Comparison of ENCODE assay signal across 15 mouse cellular contexts in genomic region chr10:117860361-117860760, GRCm38 (mm10). TPM values are rescaled to one million over a fixed set of nuclear protein-coding genes. Genes with fewer than 3 reads are reported as not detected.
DNase-seq lines count a peak whose midpoint lies in the region; ATAC-seq and TF ChIP-seq lines count a peak whose summit lies in the region.
"Had no signal": no experiment of that assay in that cellular context is flagged by ENCODE, and none has a peak within 500 bp of the region (broad histone marks: within the 10 kb centered on the region; RNA-seq: fewer than 3 reads in every experiment).

No protein-coding gene starts in this region.

- H3K4me3 ChIP-seq in lung, embryonic 14.5 days (ENCODE audit: low read depth, low read length): no peak overlapping the region
- no peak overlapping the region for H3K4me3 ChIP-seq in lung, embryonic 16.5 days (ENCODE audit: low read length)
- H3K4me3 ChIP-seq: forebrain, embryonic 10.5 days; midbrain, embryonic 13.5 days had no signal

- no peaks in the 10 kb centered on the region for H3K27me3 ChIP-seq in lung, embryonic 14.5 days (ENCODE audit: insufficient read depth, low read length)
- H3K27me3 ChIP-seq in lung, embryonic 16.5 days (ENCODE audit: control insufficient read depth, insufficient read depth, low read depth, low read length): no peaks in the 10 kb centered on the region
- H3K27me3 ChIP-seq: midbrain, embryonic 13.5 days had no signal

- no peaks in the 10 kb centered on the region for H3K4me1 ChIP-seq in lung, embryonic 14.5 days (ENCODE audit: insufficient read depth)
- H3K4me1 ChIP-seq in lung, embryonic 16.5 days (replicated peaks; ENCODE audit: control insufficient read depth, insufficient read depth, low read length): peaks cover 9% of the 10 kb centered on the region
- H3K4me1 ChIP-seq: midbrain, embryonic 13.5 days had no signal

- H3K27ac ChIP-seq in lung, embryonic 14.5 days (ENCODE audit: low read depth): peak overlapping the region; percentile 80
- H3K27ac ChIP-seq in lung, embryonic 16.5 days (ENCODE audit: low read length): peak overlapping the region; percentile 73
- H3K27ac ChIP-seq: forebrain, embryonic 10.5 days; hindbrain, postnatal 0 days; midbrain, embryonic 13.5 days had no signal

- 62% methylated on average over 7 of the region's 7 CpGs for WGBS in lung, embryonic 14.5 days
- WGBS in lung, embryonic 16.5 days: 59% methylated on average over 7 of the region's 7 CpGs

- ATAC-seq in lung, embryonic 14.5 days (ENCODE audit: insufficient read depth): no peak
- 0 out of 2 replicates have a peak, but pooled peaks have one; percentile 14 for ATAC-seq in erythroid progenitor cell, adult 5-6 weeks (replicated peaks; ENCODE audit: low FRiP score, poor library complexity, severe bottlenecking)
- ATAC-seq in lung, embryonic 16.5 days (ENCODE audit: low read depth): peak; percentile 26
- ATAC-seq in megakaryocyte-erythroid progenitor cell, adult 5-6 weeks (replicated peaks; ENCODE audit: low FRiP score, low TSS enrichment, poor library complexity, severe bottlenecking): peak; percentile 20; the same call in 1 of the 2 replicates
- ATAC-seq: hindbrain, postnatal 0 days; midbrain, embryonic 13.5 days had no signal

- DNase-seq in lung, embryonic 14.5 days: peak; percentile 39
- DNase-seq in lung, postnatal 25 days (ENCODE audit: low spot score): no peak
- no peak for DNase-seq in cerebellum, adult 18-20 months
- DNase-seq in urinary bladder, adult 18-20 months (ENCODE audit: low spot score in 2 of 2): no peak
- DNase-seq: cerebellum, adult 11 months; heart, postnatal 4 days; kidney, adult 11 months; kidney, postnatal 14 days had no signal

- H3K36me3 ChIP-seq in lung, embryonic 14.5 days (ENCODE audit: insufficient read depth): no peaks in the 10 kb centered on the region
- H3K36me3 ChIP-seq in lung, embryonic 16.5 days (ENCODE audit: control insufficient read depth, insufficient read depth, low read length): no peaks in the 10 kb centered on the region
- H3K36me3 ChIP-seq: forebrain, embryonic 10.5 days; G1E; midbrain, embryonic 13.5 days had no signal

- no peak overlapping the region for H3K9ac ChIP-seq in lung, embryonic 14.5 days
- no peak overlapping the region for H3K9ac ChIP-seq in lung, embryonic 16.5 days (ENCODE audit: low read length)
- H3K9ac ChIP-seq: midbrain, embryonic 13.5 days had no signal

- no peak overlapping the region for H3K4me2 ChIP-seq in lung, embryonic 14.5 days
- peak overlapping the region; percentile 28; the same call in 1 of the 2 replicates for H3K4me2 ChIP-seq in lung, embryonic 16.5 days (ENCODE audit: low read depth, low read length)
- H3K4me2 ChIP-seq: midbrain, embryonic 13.5 days had no signal

- TF ChIP-seq CTCF in lung, embryonic 14.5 days (IDR thresholded peaks at IDR 0.05; ENCODE audit: low read depth): no peak

- no peaks in the 10 kb centered on the region for H3K9me3 ChIP-seq in lung, embryonic 14.5 days (ENCODE audit: low read depth, low read length)
- no peaks in the 10 kb centered on the region for H3K9me3 ChIP-seq in lung, embryonic 16.5 days (ENCODE audit: control insufficient read depth, low read length)
- H3K9me3 ChIP-seq: forebrain, embryonic 10.5 days; G1E; midbrain, embryonic 13.5 days had no signal

RNA-seq across cellular contexts. Expression of gene Rap1b, which starts 14.5 kb away (rescaled TPM):
- 214 and 220 TPM in 2 replicates for polyA plus RNA-seq in lung, embryonic 14.5 days (2014; fragmentation: Nextera tagmentation; extraction: Ambion mirVana)
- 90.1 and 114 TPM in 2 replicates for total RNA-seq in erythroid progenitor cell, adult 5-6 weeks (2015; ENCODE audit: low replicate concordance)
- 27.2 and 35.2 TPM in 2 replicates for total RNA-seq in erythroid progenitor cell, adult 5-6 weeks (2017; ENCODE audit: low replicate concordance)
- polyA plus RNA-seq in lung, embryonic 16.5 days (2015; fragmentation: Nextera tagmentation; extraction: Ambion mirVana): 215 and 222 TPM in 2 replicates
- 56.8 and 92.2 TPM in 2 replicates for total RNA-seq in megakaryocyte-erythroid progenitor cell, adult 5-6 weeks (2014; fragmentation: Nextera tagmentation)
- total RNA-seq in megakaryocyte-erythroid progenitor cell, adult 5-6 weeks (2017): 67.4 and 73.2 TPM in 2 replicates
